21 mouse cellular contexts compared by ENCODE assay signal in the genomic region with DNA sequence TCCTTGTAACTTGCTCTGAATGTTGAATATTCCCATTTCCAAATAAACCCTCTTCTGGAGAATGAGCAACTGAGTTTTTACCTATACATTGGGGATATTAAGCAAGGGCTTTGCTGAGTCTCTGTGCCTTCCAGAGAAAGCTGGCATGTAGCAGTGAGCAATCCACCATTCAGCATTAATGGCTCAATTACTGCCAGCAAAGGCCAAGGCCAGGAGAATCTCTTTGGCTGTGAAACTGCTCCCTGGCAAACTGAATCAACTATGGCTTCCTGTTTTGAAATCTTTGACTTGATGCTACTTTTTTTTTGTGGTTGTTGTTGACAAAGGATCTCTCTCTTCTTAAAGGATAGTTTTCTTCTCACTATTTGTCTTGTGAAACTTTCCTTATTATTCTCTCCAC.
DNase-seq lines count a peak whose midpoint lies in the region; ATAC-seq lines count a peak whose summit lies in the region.
"Had no signal": no experiment of that assay in that cellular context is flagged by ENCODE, and none has a peak within 500 bp of the region (broad histone marks: within the 10 kb centered on the region; RNA-seq: fewer than 3 reads in every experiment).

No protein-coding gene starts in this region.

- ATAC-seq in inflammation-experienced regulatory T-cells, adult 6 months, result no peak
- ATAC-seq: forebrain, embryonic 13.5 days; forebrain, embryonic 16.5 days; hindbrain, postnatal 0 days; intestine, postnatal 0 days; Patski had no signal

- peak; percentile 21 to 30 for DNase-seq in cerebellum, postnatal 14 days
- no peak for DNase-seq in cerebellum, postnatal 36 days
- peak; percentile 57 for DNase-seq in adrenal gland, postnatal 10 days
- peak; percentile 54 to 79 for DNase-seq in adrenal gland, postnatal 36 days
- DNase-seq in gastrocnemius, adult 8-10 months (ENCODE audit: low spot score in 2 of 2), result no peak
- DNase-seq: B cell, adult 2 months; cerebellum, adult 11 months; cerebellum, adult 2 months; cerebellum, adult 9-11 months; embryo, embryonic 11 days; gastrocnemius, postnatal 14 days; heart, adult 11 months; heart, postnatal 14 days; heart, postnatal 4 days; kidney, adult 2 months had no signal

Comparison
In these comparisons a context has a peak if more than half of its experiments do, and no peak if none do; other contexts are left out.
1. DNase-seq: peak in cerebellum, postnatal 14 days (2 of 2), adrenal gland, postnatal 10 days (single experiment) and adrenal gland, postnatal 36 days (2 of 2); none in cerebellum, postnatal 36 days (0 of 2) and gastrocnemius, adult 8-10 months (0 of 2).